Mouse (Mus musculus) heart, embryonic 16.5 days (tissue): Measurements from ENCODE around the gene Rora. TPM values are rescaled to one million over a fixed set of nuclear protein-coding genes. Genes with fewer than 3 reads are reported as not detected.

Source experiments
- ATAC-seq: fragments of 200-750 bp; cut with Nextera tagmentation; replicated peaks from 2 replicates; pipeline ENCODE4 v1.8.0; 2017; ENCODE audit warnings: moderate number of reproducible peaks; ENCODE audit not compliant: insufficient read depth, low FRiP score; ENCODE audit errors: extremely low read depth
- H3K27ac ChIP-seq: fragments of 300-500 bp; sonication (generic); 2 replicates; pipeline ENCODE4 v1.5.1; 2014; ENCODE audit warnings: mild to moderate bottlenecking, low read length, control low read depth, moderate library complexity
- H3K27me3 ChIP-seq: fragments of 300-500 bp; sonication (generic); 2 replicates; pipeline ENCODE4 v1.6.1; 2014; ENCODE audit warnings: low read length, mixed read lengths; ENCODE audit not compliant: control insufficient read depth, insufficient read depth
- H3K36me3 ChIP-seq: fragments of 300-500 bp; sonication (generic); 2 replicates; pipeline ENCODE4 v1.6.1; 2014; ENCODE audit not compliant: control insufficient read depth, insufficient read depth
- H3K4me1 ChIP-seq: fragments of 300-500 bp; sonication (generic); 2 replicates; pipeline ENCODE4 v1.6.1; 2014; ENCODE audit warnings: low read length, mixed read lengths; ENCODE audit not compliant: control insufficient read depth, insufficient read depth
- H3K4me2 ChIP-seq: fragments of 300-500 bp; sonication (generic); 2 replicates; pipeline ENCODE4 v1.6.1; 2014; ENCODE audit warnings: low read depth, mild to moderate bottlenecking, control low read depth, low read length
- H3K4me3 ChIP-seq: fragments of 300-500 bp; sonication (generic); 2 replicates; pipeline ENCODE4 v1.5.1; 2014; ENCODE audit warnings: mild to moderate bottlenecking, control low read depth, low read length
- H3K9ac ChIP-seq: fragments of 300-500 bp; sonication (generic); 2 replicates; pipeline ENCODE4 v1.6.1; 2014; ENCODE audit warnings: low read length, control low read depth
- H3K9me3 ChIP-seq: fragments of 300-500 bp; sonication (generic); replicated peaks from 2 replicates; pipeline ENCODE4 v1.6.1; 2016; ENCODE audit warnings: low read length; ENCODE audit not compliant: control insufficient read depth
- WGBS: fragments of 180-500 bp; shearing (Covaris S2); extraction: QIAGEN DNeasy Blood & Tissue Kit; methylation state at CpG from one replicate; pipeline ENCODE4 v1.1.7; 2014; 5-methylcytosine and 5-hydroxymethylcytosine counted together
- polyA plus RNA-seq: library from polyadenylated mRNA; unstranded; fragments of >200 nt; fragmentation: Nextera tagmentation; extraction: Ambion mirVana; gene quantifications from 2 replicates; pipeline ENCODE4 v1.2.1, GENCODE M21; 2015

Rora gene
- polyA plus RNA-seq, 1 experiment from 2014 or later, result 9.4 TPM

GRCm38 (mm10) chr9:69307974-69308373 is 654.4 kb downstream of the Rora start:
- no peak overlapping the region for H3K27ac ChIP-seq
- WGBS, result 69% methylated on average over 11 of the region's 11 CpGs
- H3K9ac ChIP-seq, result no peak overlapping the region
- no peak for ATAC-seq
- no peaks in the 10 kb centered on the region for H3K36me3 ChIP-seq
- no peaks in the 10 kb centered on the region for H3K27me3 ChIP-seq
- no peaks in the 10 kb centered on the region for H3K9me3 ChIP-seq
- H3K4me2 ChIP-seq, result no peak overlapping the region
- no peaks in the 10 kb centered on the region for H3K4me1 ChIP-seq
- H3K4me3 ChIP-seq, result no peak overlapping the region

- no peaks in the 10 kb centered on the region for H3K27me3 ChIP-seq
- H3K9me3 ChIP-seq, result no peaks in the 10 kb centered on the region
- H3K36me3 ChIP-seq, result no peaks in the 10 kb centered on the region
- no peak overlapping the region for H3K27ac ChIP-seq
- H3K4me1 ChIP-seq, result peaks cover 9% of the 10 kb centered on the region; the same call in 1 of the 2 replicates
- no peak overlapping the region for H3K4me2 ChIP-seq
- no peak overlapping the region for H3K9ac ChIP-seq
- WGBS, result 52% methylated on average over 12 of the region's 12 CpGs
- H3K4me3 ChIP-seq, result no peak overlapping the region
- ATAC-seq, result no peak
Observed at GRCm38 (mm10) chr9:69310524-69310923, 656.9 kb downstream of the Rora start.

GRCm38 (mm10) chr9:69313297-69313696 is 659.7 kb downstream of the Rora start:
- 83% methylated on average over 3 of the region's 3 CpGs for WGBS
- Histone ChIP-seq H3K27ac (no peak overlapping the region), H3K9ac (no peak overlapping the region), H3K4me2 (no peak overlapping the region), H3K9me3 (no peaks in the 10 kb centered on the region), H3K27me3 (no peaks in the 10 kb centered on the region), H3K36me3 (no peaks in the 10 kb centered on the region), H3K4me1 (peaks cover 14% of the 10 kb centered on the region), H3K4me3 (no peak overlapping the region)
- ATAC-seq, result no peak

GRCm38 (mm10) chr9:69314451-69315210 is 661.0 kb downstream of the Rora start:
- no peak overlapping the region for H3K4me2 ChIP-seq
- 58% methylated on average over 9 of the region's 9 CpGs for WGBS
- no peaks in the 10 kb centered on the region for H3K36me3 ChIP-seq
- H3K27me3 ChIP-seq, result no peaks in the 10 kb centered on the region
- H3K4me3 ChIP-seq, result no peak overlapping the region
- 0 out of 2 replicates have a peak overlapping the region, but pooled peaks have one; percentile 7 for H3K27ac ChIP-seq
- ATAC-seq, result no peak
- H3K9me3 ChIP-seq, result no peaks in the 10 kb centered on the region
- no peak overlapping the region for H3K9ac ChIP-seq
- H3K4me1 ChIP-seq, result peaks cover 17% of the 10 kb centered on the region

- H3K9ac ChIP-seq, result no peak overlapping the region
- no peak overlapping the region for H3K27ac ChIP-seq
- no peak for ATAC-seq
- H3K9me3 ChIP-seq, result no peaks in the 10 kb centered on the region
- no peak overlapping the region for H3K4me3 ChIP-seq
- H3K4me1 ChIP-seq, result peaks cover 23% of the 10 kb centered on the region
- no peak overlapping the region for H3K4me2 ChIP-seq
- no peaks in the 10 kb centered on the region for H3K27me3 ChIP-seq
- H3K36me3 ChIP-seq, result no peaks in the 10 kb centered on the region
- 55% methylated on average over 3 of the region's 3 CpGs for WGBS
Observed at GRCm38 (mm10) chr9:69317527-69318115, 664.0 kb downstream of the Rora start.

GRCm38 (mm10) chr9:69319434-69319833 is 665.8 kb downstream of the Rora start:
- Histone ChIP-seq H3K4me2 (no peak overlapping the region), H3K27me3 (no peaks in the 10 kb centered on the region), H3K27ac (no peak overlapping the region), H3K4me1 (peaks cover 39% of the 10 kb centered on the region), H3K9ac (no peak overlapping the region), H3K9me3 (no peaks in the 10 kb centered on the region), H3K4me3 (no peak overlapping the region), H3K36me3 (no peaks in the 10 kb centered on the region)
- 85% methylated on average over 6 of the region's 6 CpGs for WGBS
- ATAC-seq, result no peak

GRCm38 (mm10) chr9:69319913-69320634 is 666.5 kb downstream of the Rora start:
- WGBS, result 54% methylated on average over 10 of the region's 10 CpGs
- Histone ChIP-seq H3K9me3 (no peaks in the 10 kb centered on the region), H3K4me1 (peaks cover 33% of the 10 kb centered on the region)

GRCm38 (mm10) chr9:69320635-69321027 is 667.0 kb downstream of the Rora start:
- Histone ChIP-seq H3K36me3 (no peaks in the 10 kb centered on the region), H3K4me3 (no peak overlapping the region), H3K27me3 (no peaks in the 10 kb centered on the region), H3K9ac (no peak overlapping the region), H3K9me3 (no peaks in the 10 kb centered on the region), H3K4me1 (peaks cover 30% of the 10 kb centered on the region), H3K27ac (peak overlapping the region; percentile 2; the same call in 1 of the 2 replicates), H3K4me2 (no peak overlapping the region)
- WGBS, result 59% methylated on average over 3 of the region's 3 CpGs
- no peak for ATAC-seq

More at GRCm38 (mm10) chr9:69319913-69320634, 666.5 kb downstream of the Rora start:
- no peaks in the 10 kb centered on the region for H3K27me3 ChIP-seq
- no peak overlapping the region for H3K4me3 ChIP-seq
- no peak for ATAC-seq
- H3K36me3 ChIP-seq, result no peaks in the 10 kb centered on the region
- H3K9ac ChIP-seq, result no peak overlapping the region
- no peak overlapping the region for H3K4me2 ChIP-seq
- peak overlapping the region; percentile 2; the same call in 1 of the 2 replicates for H3K27ac ChIP-seq

GRCm38 (mm10) chr9:69321956-69322355 is 668.4 kb downstream of the Rora start:
- H3K4me1 ChIP-seq, result peaks cover 34% of the 10 kb centered on the region
- ATAC-seq, result no peak
- H3K4me3 ChIP-seq, result no peak overlapping the region
- WGBS, result 88% methylated on average over 1 of the region's 1 CpGs
- H3K9me3 ChIP-seq, result no peaks in the 10 kb centered on the region
- H3K36me3 ChIP-seq, result no peaks in the 10 kb centered on the region
- H3K27ac ChIP-seq, result no peak overlapping the region
- no peaks in the 10 kb centered on the region for H3K27me3 ChIP-seq
- H3K9ac ChIP-seq, result no peak overlapping the region
- no peak overlapping the region for H3K4me2 ChIP-seq
